Mouse (Mus musculus): ENCODE measurements around the gene Gpt2. TPM values are rescaled to one million over a fixed set of nuclear protein-coding genes. Genes with fewer than 3 reads are reported as not detected.

Gene Gpt2
- 1.2 and 6.2 TPM in 2 replicates for polyA plus RNA-seq (2012; ENCODE audit: low replicate concordance)

GRCm38 (mm10) chr8:85492125-85492875 is at the start of gene Gpt2:
Gene Gpt2 (plus strand): TSS chr8:85492576.

GRCm38 (mm10) chr8:85555181-85556145 is 63.1 kb downstream of the Gpt2 start, which contains the start of gene Dnaja2:
Gene Dnaja2 (minus strand): TSS chr8:85555344.

Other genes starting within 250 kb of the Gpt2 start
- 1.2 and 8.4 TPM in 2 replicates for gene Orc6, start 192.9 kb upstream of the Gpt2 start, polyA plus RNA-seq (2012; ENCODE audit: low replicate concordance)
- 0.91 and 9.3 TPM in 2 replicates for gene Vps35, start 192.8 kb upstream of the Gpt2 start, polyA plus RNA-seq (2012; ENCODE audit: low replicate concordance)
- 8.4 and 11.1 TPM in 2 replicates for gene Mylk3, start 106.2 kb upstream of the Gpt2 start, polyA plus RNA-seq (2012; ENCODE audit: low replicate concordance)
- 4.7 and 13.0 TPM in 2 replicates for gene 4921524J17Rik, start 59.7 kb upstream of the Gpt2 start, polyA plus RNA-seq (2012; ENCODE audit: low replicate concordance)
- gene Dnaja2, start 62.8 kb downstream of the Gpt2 start, polyA plus RNA-seq (2012; ENCODE audit: low replicate concordance): 35.8 and 63.2 TPM in 2 replicates
- 0.48 and 1.4 TPM in 2 replicates for gene Neto2, start 208.3 kb downstream of the Gpt2 start, polyA plus RNA-seq (2012; ENCODE audit: low replicate concordance)

Measured in leukemia stem cell, adult 10-12 weeks (primary cell).